Mouse (Mus musculus): ENCODE results near the gene Sectm1a. TPM values are rescaled to one million over a fixed set of nuclear protein-coding genes. Genes with fewer than 3 reads are reported as not detected.
A peak's percentile ranks its signal among the peaks of the same experiment; 100 is the strongest.
"Not testable (repeated sequence)": the region's sequence is repeated elsewhere in the genome, so short reads cannot be mapped to it uniquely, and the experiment has no call there.

The Sectm1a gene
- polyA plus RNA-seq, 1 experiment from 2014 or later, result 0.76 TPM

GRCm38 (mm10) chr11:121111601-121112000 is 30.6 kb upstream of the Sectm1a start:
- H3K27ac ChIP-seq, result no peak overlapping the region
- no peaks in the 10 kb centered on the region for H3K27me3 ChIP-seq
- no peak overlapping the region for H3K4me2 ChIP-seq
- no peak overlapping the region for H3K4me3 ChIP-seq (replicated peaks)
- no peaks in the 10 kb centered on the region for H3K36me3 ChIP-seq
- H3K9me3 ChIP-seq (replicated peaks), result no peaks in the 10 kb centered on the region
- DNase-seq (no peak), ATAC-seq (ENCODE audit: low read depth) (no peak)
- H3K4me1 ChIP-seq (replicated peaks), result 0 out of 2 replicates have a peak, but pooled peaks cover 2% of the 10 kb centered on the region
- H3K9ac ChIP-seq, result no peak overlapping the region
- WGBS (ENCODE audit: insufficient replicate concordance), result 50% methylated on average over 1 of the region's 1 CpGs

- 53% methylated on average over 3 of the region's 3 CpGs for WGBS (ENCODE audit: insufficient replicate concordance)
- Histone ChIP-seq H3K4me1 (replicated peaks) (0 out of 2 replicates have a peak, but pooled peaks cover 2% of the 10 kb centered on the region), H3K27me3 (no peaks in the 10 kb centered on the region), H3K4me2 (no peak overlapping the region), H3K27ac (no peak overlapping the region), H3K9ac (no peak overlapping the region), H3K9me3 (replicated peaks) (no peaks in the 10 kb centered on the region), H3K4me3 (replicated peaks) (no peak overlapping the region), H3K36me3 (no peaks in the 10 kb centered on the region)
- no peak for ATAC-seq (ENCODE audit: low read depth)
- no peak for DNase-seq
These were observed 30.0 kb upstream of the Sectm1a start for GRCm38 (mm10) chr11:121111051-121111450.

GRCm38 (mm10) chr11:121109986-121110385 is 29.0 kb upstream of the Sectm1a start:
- 22% methylated on average over 2 of the region's 2 CpGs for WGBS (ENCODE audit: insufficient replicate concordance)
- no peak overlapping the region for H3K27ac ChIP-seq
- no peaks in the 10 kb centered on the region for H3K36me3 ChIP-seq
- H3K4me2 ChIP-seq, result no peak overlapping the region
- no peaks in the 10 kb centered on the region for H3K27me3 ChIP-seq
- no peak overlapping the region for H3K4me3 ChIP-seq (replicated peaks)
- DNase-seq (no peak), ATAC-seq (ENCODE audit: low read depth) (no peak)
- H3K9me3 ChIP-seq (replicated peaks), result no peaks in the 10 kb centered on the region
- H3K4me1 ChIP-seq (replicated peaks), result 0 out of 2 replicates have a peak, but pooled peaks cover 2% of the 10 kb centered on the region
- H3K9ac ChIP-seq, result no peak overlapping the region

GRCm38 (mm10) chr11:121108061-121108460 is 27.0 kb upstream of the Sectm1a start:
- Histone ChIP-seq H3K4me2 (no peak overlapping the region), H3K9ac (no peak overlapping the region), H3K36me3 (no peaks in the 10 kb centered on the region), H3K27ac (0 out of 2 replicates have a peak overlapping the region, but pooled peaks have one; percentile 48), H3K4me1 (replicated peaks) (0 out of 2 replicates have a peak, but pooled peaks cover 2% of the 10 kb centered on the region), H3K9me3 (replicated peaks) (no peaks in the 10 kb centered on the region), H3K4me3 (replicated peaks) (no peak overlapping the region), H3K27me3 (no peaks in the 10 kb centered on the region)
- 42% methylated on average over 9 of the region's 9 CpGs for WGBS (ENCODE audit: insufficient replicate concordance)
- ATAC-seq (ENCODE audit: low read depth), result peak; percentile 39
- no peak for DNase-seq

GRCm38 (mm10) chr11:121107242-121107641 is 26.2 kb upstream of the Sectm1a start:
- WGBS (ENCODE audit: insufficient replicate concordance), result 62% methylated on average over 1 of the region's 1 CpGs
- not testable (repeated sequence) for H3K4me2 ChIP-seq; H3K36me3 ChIP-seq; H3K27ac ChIP-seq; H3K4me1 ChIP-seq (replicated peaks); ATAC-seq (ENCODE audit: low read depth); H3K9me3 ChIP-seq (replicated peaks); DNase-seq; H3K4me3 ChIP-seq (replicated peaks); H3K27me3 ChIP-seq; H3K9ac ChIP-seq

GRCm38 (mm10) chr11:121101124-121101805 is 20.2 kb upstream of the Sectm1a start:
- no peaks in the 10 kb centered on the region for H3K27me3 ChIP-seq
- no peak overlapping the region for H3K4me2 ChIP-seq
- 45% methylated on average over 4 of the region's 4 CpGs for WGBS (ENCODE audit: insufficient replicate concordance)
- H3K9me3 ChIP-seq (replicated peaks), result no peaks in the 10 kb centered on the region
- DNase-seq (no peak), ATAC-seq (ENCODE audit: low read depth) (no peak)
- peaks cover 28% of the 10 kb centered on the region for H3K4me1 ChIP-seq (replicated peaks)
- H3K27ac ChIP-seq, result no peak overlapping the region
- H3K4me3 ChIP-seq (replicated peaks), result no peak overlapping the region
- no peak overlapping the region for H3K9ac ChIP-seq
- no peaks in the 10 kb centered on the region for H3K36me3 ChIP-seq

- no peak overlapping the region for H3K4me3 ChIP-seq (replicated peaks)
- no peaks in the 10 kb centered on the region for H3K27me3 ChIP-seq
- H3K9me3 ChIP-seq (replicated peaks), result no peaks in the 10 kb centered on the region
- 37% methylated on average over 7 of the region's 7 CpGs for WGBS (ENCODE audit: insufficient replicate concordance)
- H3K36me3 ChIP-seq, result no peaks in the 10 kb centered on the region
- DNase-seq (no peak), ATAC-seq (ENCODE audit: low read depth) (no peak)
- no peak overlapping the region for H3K9ac ChIP-seq
- H3K27ac ChIP-seq, result no peak overlapping the region
- no peak overlapping the region for H3K4me2 ChIP-seq
- peaks cover 28% of the 10 kb centered on the region for H3K4me1 ChIP-seq (replicated peaks)
These were observed 19.7 kb upstream of the Sectm1a start for GRCm38 (mm10) chr11:121100692-121101091.

GRCm38 (mm10) chr11:121099762-121100161 is 18.7 kb upstream of the Sectm1a start:
- DNase-seq, result no peak
- Histone ChIP-seq H3K4me3 (replicated peaks) (no peak overlapping the region), H3K27ac (no peak overlapping the region), H3K27me3 (no peaks in the 10 kb centered on the region), H3K4me2 (no peak overlapping the region), H3K9me3 (replicated peaks) (no peaks in the 10 kb centered on the region), H3K9ac (no peak overlapping the region), H3K36me3 (no peaks in the 10 kb centered on the region), H3K4me1 (replicated peaks) (peaks cover 28% of the 10 kb centered on the region)
- WGBS (ENCODE audit: insufficient replicate concordance), result 65% methylated on average over 7 of the region's 7 CpGs
- ATAC-seq (ENCODE audit: low read depth), result no peak

GRCm38 (mm10) chr11:121092606-121093585 is 11.9 kb upstream of the Sectm1a start:
- 64% methylated on average over 14 of the region's 14 CpGs for WGBS (ENCODE audit: insufficient replicate concordance)
- Histone ChIP-seq H3K27me3 (no peaks in the 10 kb centered on the region), H3K4me3 (replicated peaks) (no peak overlapping the region), H3K36me3 (no peaks in the 10 kb centered on the region), H3K9me3 (replicated peaks) (no peaks in the 10 kb centered on the region), H3K4me1 (replicated peaks) (peaks cover 6% of the 10 kb centered on the region; the same call in 1 of the 2 replicates), H3K27ac (no peak overlapping the region), H3K4me2 (no peak overlapping the region), H3K9ac (no peak overlapping the region)
- ATAC-seq (ENCODE audit: low read depth) (no peak), DNase-seq (no peak)

- WGBS (ENCODE audit: insufficient replicate concordance), result 59% methylated on average over 4 of the region's 4 CpGs
- H3K9ac ChIP-seq, result no peak overlapping the region
- H3K27me3 ChIP-seq, result no peaks in the 10 kb centered on the region
- no peak overlapping the region for H3K4me2 ChIP-seq
- no peak overlapping the region for H3K4me3 ChIP-seq (replicated peaks)
- no peaks in the 10 kb centered on the region for H3K9me3 ChIP-seq (replicated peaks)
- no peaks in the 10 kb centered on the region for H3K36me3 ChIP-seq
- no peaks in the 10 kb centered on the region for H3K4me1 ChIP-seq (replicated peaks)
- H3K27ac ChIP-seq, result no peak overlapping the region
- DNase-seq, result no peak
- ATAC-seq (ENCODE audit: low read depth), result no peak
These were observed 9.9 kb upstream of the Sectm1a start for GRCm38 (mm10) chr11:121090943-121091342.

- no peak for ATAC-seq (ENCODE audit: low read depth)
- H3K27me3 ChIP-seq, result no peaks in the 10 kb centered on the region
- H3K4me3 ChIP-seq (replicated peaks), result no peak overlapping the region
- WGBS (ENCODE audit: insufficient replicate concordance), result 64% methylated on average over 2 of the region's 2 CpGs
- no peak overlapping the region for H3K27ac ChIP-seq
- no peaks in the 10 kb centered on the region for H3K36me3 ChIP-seq
- no peak overlapping the region for H3K4me2 ChIP-seq
- no peaks in the 10 kb centered on the region for H3K9me3 ChIP-seq (replicated peaks)
- no peak for DNase-seq
- H3K4me1 ChIP-seq (replicated peaks), result no peaks in the 10 kb centered on the region
- H3K9ac ChIP-seq, result no peak overlapping the region
These were observed 8.9 kb upstream of the Sectm1a start for GRCm38 (mm10) chr11:121089756-121090546.

Measured in liver, embryonic 13.5 days (tissue).